Mouse (Mus musculus): Measurements from ENCODE around the gene Tet2.

DNA sequence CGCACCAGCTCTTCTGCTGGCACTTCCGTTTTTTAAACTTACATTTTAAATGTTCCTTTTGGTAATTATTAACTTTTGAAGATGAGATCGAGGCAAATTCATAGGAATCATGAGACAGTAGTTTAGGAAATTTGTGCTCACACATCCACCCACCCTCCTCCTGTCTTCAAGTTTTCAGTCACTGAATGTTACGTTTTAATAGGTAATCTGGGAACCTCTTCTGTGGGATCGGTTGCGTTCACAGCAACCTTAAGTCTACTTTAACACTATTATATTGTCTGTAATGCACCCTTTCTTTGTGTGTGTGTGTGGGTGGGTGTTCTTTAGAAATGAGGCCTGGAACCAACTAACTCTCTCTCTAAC is 346 bp upstream of the Tet2 start:
- TF ChIP-seq CTCF (IDR thresholded peaks at IDR 0.05; ENCODE audit: insufficient read depth, low read depth, low read length) (no peak), POLR2A (IDR thresholded peaks at IDR 0.05; ENCODE audit: insufficient read depth, low read depth, low read length) (no peak)
